Mouse (Mus musculus): ENCODE measurements around the gene Zdhhc21. TPM values are rescaled to one million over a fixed set of nuclear protein-coding genes. Genes with fewer than 3 reads are reported as not detected.

The Zdhhc21 gene
- polyA plus RNA-seq, 1 experiment from 2014 or later: 11.4 TPM

DNA sequence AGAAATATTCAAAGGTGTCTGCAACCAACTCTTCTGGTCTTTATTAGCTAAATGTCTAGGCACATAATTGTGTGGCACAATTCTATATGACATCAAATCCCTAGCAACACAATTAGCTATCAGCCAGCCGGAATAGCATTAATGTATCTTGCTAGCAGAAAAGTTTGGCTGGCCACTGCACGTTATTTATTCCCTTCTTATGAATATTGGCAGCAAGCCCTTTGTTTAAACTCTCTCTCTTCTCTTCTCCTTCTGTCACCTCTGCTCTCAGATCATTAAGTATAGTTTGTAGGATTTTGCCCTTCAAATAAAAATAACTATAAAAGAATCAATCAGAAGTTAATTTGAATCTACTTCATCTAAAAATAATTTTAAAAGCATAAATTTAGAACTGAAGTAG, 32.8 kb downstream of the Zdhhc21 start:
- Histone ChIP-seq H3K9me3 (ENCODE audit: control insufficient read depth, low read length) (no peaks in the 10 kb centered on the region), H3K4me2 (ENCODE audit: low read depth, severe bottlenecking) (no peak overlapping the region), H3K27me3 (ENCODE audit: control insufficient read depth, insufficient read depth, low read length) (no peaks in the 10 kb centered on the region), H3K36me3 (ENCODE audit: control insufficient read depth, insufficient read depth, low read length) (no peaks in the 10 kb centered on the region), H3K9ac (ENCODE audit: low read length) (no peak overlapping the region), H3K27ac (replicated peaks; ENCODE audit: low read depth, low read length) (no peak overlapping the region), H3K4me1 (ENCODE audit: control insufficient read depth, insufficient read depth, low read length) (no peaks in the 10 kb centered on the region), H3K4me3 (ENCODE audit: low read depth, low read length) (no peak overlapping the region)
- DNase-seq (ENCODE audit: low spot score): no peak
- no peak for ATAC-seq (ENCODE audit: insufficient number of reproducible peaks, low FRiP score, low TSS enrichment, low read depth)
- 82% methylated on average over 2 of the region's 2 CpGs for WGBS

DNA sequence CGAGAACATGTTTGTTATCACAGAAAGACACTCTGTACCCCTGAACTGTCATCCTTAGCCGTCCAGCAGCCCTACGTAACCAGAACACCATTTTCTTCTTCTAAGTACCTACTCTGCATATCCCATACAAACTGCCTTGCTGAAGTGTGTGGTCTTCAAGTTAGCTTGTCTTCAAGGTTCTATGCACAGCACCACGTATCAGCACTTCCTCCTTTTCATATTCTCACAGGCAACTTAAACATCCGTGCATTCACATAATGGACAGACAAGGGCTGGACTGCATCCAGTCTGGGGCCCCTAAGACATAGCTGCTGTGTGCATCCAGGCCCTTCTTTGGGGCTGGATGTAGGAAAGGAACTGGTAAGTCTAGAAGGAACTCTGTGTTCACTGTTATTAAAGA, 41.9 kb downstream of the Zdhhc21 start:
- 92% methylated on average over 5 of the region's 5 CpGs for WGBS

DNA sequence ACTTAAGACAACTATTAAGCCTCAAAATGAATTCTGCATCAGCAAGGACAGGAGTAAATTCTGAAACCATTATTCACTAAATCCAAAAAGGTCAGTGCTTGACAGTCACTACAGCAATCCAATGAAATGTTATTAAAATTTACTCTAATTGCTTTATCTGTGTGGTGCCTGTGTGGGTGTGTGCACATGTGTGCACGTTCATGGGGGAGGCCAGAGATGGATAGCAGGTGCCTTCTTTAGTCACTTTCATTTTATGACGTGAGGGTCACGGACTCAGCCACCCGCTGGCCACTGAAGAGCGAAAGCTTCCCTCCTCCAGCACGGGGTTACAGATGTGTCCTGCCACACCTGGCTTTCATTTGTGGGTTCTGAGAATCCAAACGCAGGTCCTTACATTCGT, 43.4 kb downstream of the Zdhhc21 start:
- 41% methylated on average over 8 of the region's 8 CpGs for WGBS
- Histone ChIP-seq H3K27ac (replicated peaks; ENCODE audit: low read depth, low read length) (no peak overlapping the region), H3K36me3 (ENCODE audit: control insufficient read depth, insufficient read depth, low read length) (no peaks in the 10 kb centered on the region), H3K4me1 (ENCODE audit: control insufficient read depth, insufficient read depth, low read length) (no peaks in the 10 kb centered on the region), H3K9me3 (ENCODE audit: control insufficient read depth, low read length) (no peaks in the 10 kb centered on the region), H3K4me3 (ENCODE audit: low read depth, low read length) (no peak overlapping the region), H3K9ac (ENCODE audit: low read length) (no peak overlapping the region), H3K4me2 (ENCODE audit: low read depth, severe bottlenecking) (no peak overlapping the region), H3K27me3 (ENCODE audit: control insufficient read depth, insufficient read depth, low read length) (no peaks in the 10 kb centered on the region)
- no peak for ATAC-seq (ENCODE audit: insufficient number of reproducible peaks, low FRiP score, low TSS enrichment, low read depth)
- DNase-seq (ENCODE audit: low spot score): no peak

More for the DNA sequence above, 41.9 kb downstream of the Zdhhc21 start:
- Histone ChIP-seq H3K36me3 (ENCODE audit: control insufficient read depth, insufficient read depth, low read length) (no peaks in the 10 kb centered on the region), H3K9me3 (ENCODE audit: control insufficient read depth, low read length) (no peaks in the 10 kb centered on the region), H3K4me2 (ENCODE audit: low read depth, severe bottlenecking) (no peak overlapping the region), H3K27me3 (ENCODE audit: control insufficient read depth, insufficient read depth, low read length) (no peaks in the 10 kb centered on the region), H3K9ac (ENCODE audit: low read length) (no peak overlapping the region), H3K4me3 (ENCODE audit: low read depth, low read length) (no peak overlapping the region), H3K27ac (replicated peaks; ENCODE audit: low read depth, low read length) (no peak overlapping the region), H3K4me1 (ENCODE audit: control insufficient read depth, insufficient read depth, low read length) (no peaks in the 10 kb centered on the region)
- no peak for DNase-seq (ENCODE audit: low spot score)
- no peak for ATAC-seq (ENCODE audit: insufficient number of reproducible peaks, low FRiP score, low TSS enrichment, low read depth)

DNA sequence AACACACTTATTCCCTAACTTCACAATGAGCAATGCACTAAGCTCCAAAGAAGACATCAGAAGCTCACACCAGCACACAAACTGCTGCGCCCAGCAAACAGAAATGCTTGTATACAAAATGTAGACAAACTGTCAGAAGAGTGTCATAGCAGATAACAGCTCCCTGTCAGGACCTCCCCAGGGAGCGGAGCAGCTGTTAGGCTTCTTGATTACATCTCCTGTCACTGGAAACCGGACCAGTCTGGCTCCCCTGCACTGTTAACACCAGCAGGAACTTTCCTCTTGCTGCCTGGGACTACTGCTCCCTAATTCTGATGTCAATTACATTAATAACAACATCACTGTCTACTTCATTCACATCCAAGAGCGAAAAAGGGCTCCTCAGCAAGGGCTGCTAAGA, 44.5 kb downstream of the Zdhhc21 start:
- 55% methylated on average over 4 of the region's 4 CpGs for WGBS
- DNase-seq (ENCODE audit: low spot score): no peak

DNA sequence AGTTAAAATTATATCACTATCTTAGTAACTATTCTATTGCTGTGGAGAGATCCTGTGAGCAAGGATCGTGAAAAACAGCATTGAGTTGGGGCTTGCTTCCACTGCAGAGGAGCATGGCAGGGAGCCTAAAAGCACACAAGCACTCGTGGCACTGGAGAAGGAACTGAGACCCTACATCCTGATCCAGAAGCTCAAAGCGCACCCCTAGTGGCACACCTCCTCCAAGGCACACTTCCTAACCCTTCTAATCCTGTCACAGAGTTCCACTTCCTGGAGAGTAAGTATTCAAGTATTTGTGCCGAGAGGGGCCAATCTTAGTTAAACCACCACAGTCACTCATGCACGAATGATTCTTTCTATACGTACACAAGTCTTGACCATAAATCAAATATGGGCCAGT, 46.4 kb downstream of the Zdhhc21 start:
- no peak overlapping the region for H3K4me2 ChIP-seq (ENCODE audit: low read depth, severe bottlenecking)
- H3K36me3 ChIP-seq (ENCODE audit: control insufficient read depth, insufficient read depth, low read length): no peaks in the 10 kb centered on the region
- no peak for ATAC-seq (ENCODE audit: insufficient number of reproducible peaks, low FRiP score, low TSS enrichment, low read depth)
- no peaks in the 10 kb centered on the region for H3K27me3 ChIP-seq (ENCODE audit: control insufficient read depth, insufficient read depth, low read length)
- 75% methylated on average over 6 of the region's 6 CpGs for WGBS
- H3K27ac ChIP-seq (replicated peaks; ENCODE audit: low read depth, low read length): no peak overlapping the region
- H3K9me3 ChIP-seq (ENCODE audit: control insufficient read depth, low read length): no peaks in the 10 kb centered on the region
- no peaks in the 10 kb centered on the region for H3K4me1 ChIP-seq (ENCODE audit: control insufficient read depth, insufficient read depth, low read length)
- no peak overlapping the region for H3K4me3 ChIP-seq (ENCODE audit: low read depth, low read length)
- H3K9ac ChIP-seq (ENCODE audit: low read length): no peak overlapping the region
- no peak for DNase-seq (ENCODE audit: low spot score)

More for the DNA sequence above, 44.5 kb downstream of the Zdhhc21 start:
- no peak for ATAC-seq (ENCODE audit: insufficient number of reproducible peaks, low FRiP score, low TSS enrichment, low read depth)
- Histone ChIP-seq H3K27ac (replicated peaks; ENCODE audit: low read depth, low read length) (no peak overlapping the region), H3K4me3 (ENCODE audit: low read depth, low read length) (no peak overlapping the region), H3K9me3 (ENCODE audit: control insufficient read depth, low read length) (no peaks in the 10 kb centered on the region), H3K9ac (ENCODE audit: low read length) (no peak overlapping the region), H3K4me2 (ENCODE audit: low read depth, severe bottlenecking) (no peak overlapping the region), H3K4me1 (ENCODE audit: control insufficient read depth, insufficient read depth, low read length) (no peaks in the 10 kb centered on the region), H3K36me3 (ENCODE audit: control insufficient read depth, insufficient read depth, low read length) (no peaks in the 10 kb centered on the region), H3K27me3 (ENCODE audit: control insufficient read depth, insufficient read depth, low read length) (no peaks in the 10 kb centered on the region)

DNA sequence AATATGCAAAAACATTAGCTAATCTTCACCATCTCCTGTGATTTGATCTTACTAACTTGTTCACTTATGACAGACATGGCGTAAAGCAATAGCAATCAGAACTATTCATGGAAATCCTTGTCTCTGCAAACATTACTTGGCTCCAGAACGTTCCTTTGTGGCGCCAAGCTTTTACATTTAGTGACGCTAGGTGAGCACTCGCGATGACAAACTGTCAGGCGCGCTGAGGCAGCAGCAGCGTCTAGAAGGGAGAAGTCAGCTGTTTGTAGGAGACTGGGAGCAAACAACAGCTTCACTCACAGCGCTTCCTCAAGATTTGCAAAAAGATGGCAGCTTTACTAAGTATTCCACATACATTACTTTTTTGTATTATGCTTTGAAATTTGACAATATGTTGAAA, 51.9 kb downstream of the Zdhhc21 start:
- Histone ChIP-seq H3K9me3 (ENCODE audit: control insufficient read depth, low read length) (no peaks in the 10 kb centered on the region), H3K36me3 (ENCODE audit: control insufficient read depth, insufficient read depth, low read length) (no peaks in the 10 kb centered on the region; the same call in 1 of the 2 replicates), H3K4me1 (ENCODE audit: control insufficient read depth, insufficient read depth, low read length) (no peaks in the 10 kb centered on the region), H3K4me2 (ENCODE audit: low read depth, severe bottlenecking) (no peak overlapping the region), H3K4me3 (ENCODE audit: low read depth, low read length) (no peak overlapping the region), H3K9ac (ENCODE audit: low read length) (no peak overlapping the region), H3K27ac (replicated peaks; ENCODE audit: low read depth, low read length) (no peak overlapping the region), H3K27me3 (ENCODE audit: control insufficient read depth, insufficient read depth, low read length) (no peaks in the 10 kb centered on the region)
- ATAC-seq (ENCODE audit: insufficient number of reproducible peaks, low FRiP score, low TSS enrichment, low read depth): no peak
- 87% methylated on average over 10 of the region's 10 CpGs for WGBS
- DNase-seq (ENCODE audit: low spot score): no peak

DNA sequence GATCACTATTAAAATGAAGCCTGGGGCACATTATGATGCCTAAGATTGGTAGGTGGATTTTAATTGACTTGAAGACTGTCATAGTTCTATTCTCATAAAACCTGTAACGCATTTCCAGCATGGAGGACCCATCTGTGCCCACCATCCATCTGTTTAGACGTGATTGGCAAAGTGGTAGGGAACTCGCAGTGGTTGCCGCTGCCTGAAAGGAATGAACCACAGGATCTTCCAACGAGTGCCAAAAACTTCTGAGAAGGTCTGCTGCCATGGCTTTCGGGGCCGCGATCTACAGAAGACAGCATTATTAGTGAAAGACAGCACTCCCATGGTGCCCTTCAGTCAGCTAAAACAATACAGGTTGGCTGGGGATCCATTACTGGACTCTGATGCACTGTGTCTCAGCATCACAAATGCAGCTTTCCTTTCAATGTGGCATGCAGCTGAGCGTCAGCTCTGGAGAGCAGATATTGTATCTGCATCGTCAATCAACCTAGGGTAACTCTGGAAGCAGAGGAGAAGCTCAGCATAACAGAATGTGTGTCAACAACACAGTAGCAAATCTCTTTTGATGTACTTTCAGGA, 53.5 kb downstream of the Zdhhc21 start:
- no peak for ATAC-seq (ENCODE audit: insufficient number of reproducible peaks, low FRiP score, low TSS enrichment, low read depth)

DNA sequence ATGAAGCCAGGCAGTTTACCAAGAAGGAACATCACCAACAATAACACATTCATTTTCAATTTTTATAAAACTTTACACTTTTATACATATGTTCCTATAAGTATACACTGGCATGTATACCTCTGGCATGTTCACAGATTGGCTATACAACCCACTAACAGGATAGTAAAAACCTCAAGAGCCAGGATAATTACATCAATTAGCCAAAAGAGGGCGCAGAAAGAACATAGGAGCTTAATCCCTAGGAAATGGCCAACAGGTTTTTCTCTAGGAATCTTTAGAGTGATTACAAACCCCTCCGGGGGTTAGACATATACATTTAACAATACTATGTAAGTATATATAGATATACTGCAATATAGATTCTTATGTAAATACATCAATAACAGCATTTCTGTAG, 55.7 kb downstream of the Zdhhc21 start:
- no peak overlapping the region for H3K4me2 ChIP-seq (ENCODE audit: low read depth, severe bottlenecking)
- H3K4me1 ChIP-seq (ENCODE audit: control insufficient read depth, insufficient read depth, low read length): no peaks in the 10 kb centered on the region
- H3K27ac ChIP-seq (replicated peaks; ENCODE audit: low read depth, low read length): no peak overlapping the region
- no peaks in the 10 kb centered on the region for H3K27me3 ChIP-seq (ENCODE audit: control insufficient read depth, insufficient read depth, low read length)
- ATAC-seq (ENCODE audit: insufficient number of reproducible peaks, low FRiP score, low TSS enrichment, low read depth) (no peak), DNase-seq (ENCODE audit: low spot score) (no peak)
- H3K9me3 ChIP-seq (ENCODE audit: control insufficient read depth, low read length): no peaks in the 10 kb centered on the region
- H3K4me3 ChIP-seq (ENCODE audit: low read depth, low read length): no peak overlapping the region
- 34% methylated on average over 2 of the region's 2 CpGs for WGBS
- H3K36me3 ChIP-seq (ENCODE audit: control insufficient read depth, insufficient read depth, low read length): no peaks in the 10 kb centered on the region; the same call in 1 of the 2 replicates
- H3K9ac ChIP-seq (ENCODE audit: low read length): no peak overlapping the region

More for the DNA sequence above, 53.5 kb downstream of the Zdhhc21 start:
- Histone ChIP-seq H3K27me3 (ENCODE audit: control insufficient read depth, insufficient read depth, low read length) (no peaks in the 10 kb centered on the region), H3K4me2 (ENCODE audit: low read depth, severe bottlenecking) (no peak overlapping the region), H3K9me3 (ENCODE audit: control insufficient read depth, low read length) (no peaks in the 10 kb centered on the region), H3K4me1 (ENCODE audit: control insufficient read depth, insufficient read depth, low read length) (no peaks in the 10 kb centered on the region), H3K36me3 (ENCODE audit: control insufficient read depth, insufficient read depth, low read length) (no peaks in the 10 kb centered on the region; the same call in 1 of the 2 replicates), H3K9ac (ENCODE audit: low read length) (no peak overlapping the region), H3K4me3 (ENCODE audit: low read depth, low read length) (no peak overlapping the region), H3K27ac (replicated peaks; ENCODE audit: low read depth, low read length) (no peak overlapping the region)
- no peak for DNase-seq (ENCODE audit: low spot score)
- 90% methylated on average over 10 of the region's 10 CpGs for WGBS

DNA sequence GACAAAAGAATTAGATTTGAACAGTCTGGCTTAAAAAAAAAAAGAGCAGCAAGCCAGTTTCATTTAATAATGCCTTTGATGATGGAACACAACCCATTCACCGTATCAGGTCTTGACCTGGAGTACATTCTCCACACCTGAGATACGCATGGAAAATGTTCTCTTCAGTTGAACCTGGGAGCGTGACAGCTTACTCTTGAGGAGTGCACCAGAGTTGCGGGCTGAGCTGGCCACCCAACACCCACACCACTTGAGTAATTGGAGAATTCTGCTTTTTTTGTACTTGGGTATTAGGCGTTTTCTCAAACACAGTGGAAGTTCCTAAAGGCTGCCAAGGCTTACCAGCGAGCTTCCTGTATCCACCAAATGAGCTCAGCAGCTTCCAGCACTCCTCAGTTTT, 66.2 kb downstream of the Zdhhc21 start:
- Histone ChIP-seq H3K4me2 (ENCODE audit: low read depth, severe bottlenecking) (no peak overlapping the region), H3K4me1 (ENCODE audit: control insufficient read depth, insufficient read depth, low read length) (no peaks in the 10 kb centered on the region), H3K9me3 (ENCODE audit: control insufficient read depth, low read length) (no peaks in the 10 kb centered on the region), H3K9ac (ENCODE audit: low read length) (no peak overlapping the region), H3K36me3 (ENCODE audit: control insufficient read depth, insufficient read depth, low read length) (no peaks in the 10 kb centered on the region), H3K27ac (replicated peaks; ENCODE audit: low read depth, low read length) (no peak overlapping the region), H3K4me3 (ENCODE audit: low read depth, low read length) (no peak overlapping the region), H3K27me3 (ENCODE audit: control insufficient read depth, insufficient read depth, low read length) (no peaks in the 10 kb centered on the region)
- DNase-seq (ENCODE audit: low spot score) (no peak), ATAC-seq (ENCODE audit: insufficient number of reproducible peaks, low FRiP score, low TSS enrichment, low read depth) (no peak)
- WGBS: 87% methylated on average over 6 of the region's 6 CpGs
